Mouse (Mus musculus) liver, embryonic 14.5 days (tissue): ENCODE results near the gene Trp53tg5. TPM values are rescaled to one million over a fixed set of nuclear protein-coding genes. Genes with fewer than 3 reads are reported as not detected.

Experiments used
- ATAC-seq: fragments of 200-750 bp; cut with Nextera tagmentation; 2 replicates; pipeline ENCODE4 v1.8.0; 2017; ENCODE audit warnings: moderate number of reproducible peaks, mild to moderate bottlenecking, moderate library complexity; ENCODE audit not compliant: insufficient read depth
- DNase-seq, 3 experiments: peaks; one replicate each; pipeline ENCODE4 v3.0.0-alpha.2; 2012 to 2013; ENCODE audit warnings: low read depth in 3 of 3, low spot score in 3 of 3
- H3K27ac ChIP-seq: fragments of 300-500 bp; sonication (generic); 2 replicates; pipeline ENCODE4 v1.5.1; 2014; ENCODE audit warnings: moderate library complexity, mild to moderate bottlenecking, control low read depth, inconsistent platforms
- H3K27me3 ChIP-seq: fragments of 300-500 bp; sonication (generic); 2 replicates; pipeline ENCODE4 v1.6.1; 2014; ENCODE audit warnings: mild to moderate bottlenecking, low read length, moderate library complexity; ENCODE audit not compliant: control insufficient read depth, insufficient read depth
- H3K36me3 ChIP-seq: fragments of 300-500 bp; sonication (generic); replicated peaks from 2 replicates; pipeline ENCODE4 v1.6.1; 2014; ENCODE audit warnings: low read depth; ENCODE audit not compliant: control insufficient read depth, insufficient read depth
- H3K4me1 ChIP-seq, 2 experiments: fragments of 200-500 bp in 1 of 2; fragments of 300-500 bp in 1 of 2; sonication (generic) in 1 of 2; replicated peaks; 2 replicates each; pipeline ENCODE4 v1.6.1; 2012 to 2014; ENCODE audit warnings: antibody characterized with exemption in 1 of 2, inconsistent platforms in 1 of 2, low read length in 1 of 2; ENCODE audit not compliant: control insufficient read depth in 2 of 2, insufficient read depth in 2 of 2
- H3K4me2 ChIP-seq: fragments of 300-500 bp; sonication (generic); 2 replicates; pipeline ENCODE4 v1.6.1; 2014; ENCODE audit warnings: low read depth, mild to moderate bottlenecking, control low read depth, moderate library complexity
- H3K4me3 ChIP-seq, 2 experiments: fragments of 200-500 bp in 1 of 2; fragments of 300-500 bp in 1 of 2; sonication (generic) in 1 of 2; 2 replicates each; pipeline ENCODE4 v1.5.1; 2012 to 2014; ENCODE audit warnings: low read depth in 2 of 2, low read length in 2 of 2, mild to moderate bottlenecking in 2 of 2, control low read depth in 1 of 2, inconsistent platforms in 1 of 2, moderate library complexity in 1 of 2; ENCODE audit not compliant: insufficient read depth in 1 of 2
- H3K9ac ChIP-seq: fragments of 300-500 bp; sonication (generic); replicated peaks from 2 replicates; pipeline ENCODE4 v1.6.1; 2014; ENCODE audit warnings: mild to moderate bottlenecking, control low read depth, moderate library complexity
- H3K9me3 ChIP-seq: fragments of 300-500 bp; sonication (generic); 2 replicates; pipeline ENCODE4 v1.6.1; 2016; ENCODE audit warnings: low read length, mixed read lengths; ENCODE audit not compliant: control insufficient read depth
- CTCF ChIP-seq: IDR thresholded peaks from 2 replicates; pipeline ENCODE4 v1.5.1; 2016; ENCODE audit warnings: antibody characterized with exemption, low read depth, control low read depth
- EP300 ChIP-seq: IDR thresholded peaks from 2 replicates; pipeline ENCODE4 v1.6.1; 2016; ENCODE audit warnings: antibody characterized with exemption, low read depth
- WGBS: fragments of 180-500 bp; shearing (Covaris S2); extraction: QIAGEN DNeasy Blood & Tissue Kit; methylation state at CpG from one replicate; pipeline ENCODE4 v1.1.7; 2014; ENCODE audit not compliant: insufficient replicate concordance; 5-methylcytosine and 5-hydroxymethylcytosine counted together
- polyA plus RNA-seq, 2 experiments: library from polyadenylated mRNA; depleted of rRNA in 1 of 2; stranded (reverse) in 1 of 2; unstranded in 1 of 2; fragments of >200 nt; fragmentation: Nextera tagmentation in 1 of 2; extraction: Ambion mirVana in 1 of 2; gene quantifications; 2 replicates each; pipeline versions ENCODE4 v1.2.1 to v1.2.3; 2012 to 2014

The Trp53tg5 gene
- polyA plus RNA-seq, 2 experiments, result not detected

DNA sequence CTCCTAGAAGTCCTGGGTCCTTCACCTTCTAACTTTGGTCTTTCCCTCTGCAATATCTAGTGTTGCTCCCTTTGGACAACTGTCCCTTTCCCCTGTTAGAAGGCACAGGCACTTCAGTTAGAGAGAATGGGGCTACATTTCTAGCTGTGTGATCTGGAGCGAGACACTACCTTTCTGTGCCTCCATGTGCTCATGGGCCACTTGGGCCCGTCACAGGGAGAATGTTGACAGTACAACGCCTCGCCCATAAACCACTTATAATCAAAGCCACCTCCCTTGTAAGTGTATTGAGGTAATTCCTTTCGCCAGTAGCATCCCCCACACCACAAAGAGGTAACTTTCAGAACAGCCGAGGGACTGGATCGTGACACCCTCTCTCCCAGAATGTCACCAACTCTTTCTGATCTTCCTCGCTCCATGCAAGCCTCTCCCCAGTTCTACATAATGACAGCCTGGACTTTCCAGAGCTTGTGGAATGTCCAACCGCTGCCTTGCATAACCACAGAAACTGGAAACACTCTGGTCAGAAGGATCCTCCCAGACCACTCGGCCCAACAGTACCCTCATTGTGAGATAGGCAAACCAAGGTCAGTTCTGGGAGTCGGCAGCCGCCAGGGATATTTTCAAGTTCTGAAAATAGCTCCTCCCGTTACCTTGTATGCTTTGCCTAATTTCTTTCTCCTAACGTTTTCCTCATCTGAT lies 24.0 kb downstream of the Trp53tg5 start:
- 67% methylated on average over 14 of the region's 14 CpGs for WGBS
- Histone ChIP-seq H3K4me3 (no peak overlapping the region), H3K4me2 (no peak overlapping the region), H3K27me3 (peaks cover 3% of the 10 kb centered on the region; the same call in 1 of the 2 replicates), H3K9me3 (no peaks in the 10 kb centered on the region), H3K4me1 (peaks cover 0 to 3% of the 10 kb centered on the region in 2 experiments; a peak in 2 of 4 replicates), H3K9ac (no peak overlapping the region), H3K27ac (no peak overlapping the region), H3K36me3 (no peaks in the 10 kb centered on the region)
- DNase-seq (no peak), ATAC-seq (no peak)
- no peak for TF ChIP-seq EP300
- no peak for TF ChIP-seq CTCF

DNA sequence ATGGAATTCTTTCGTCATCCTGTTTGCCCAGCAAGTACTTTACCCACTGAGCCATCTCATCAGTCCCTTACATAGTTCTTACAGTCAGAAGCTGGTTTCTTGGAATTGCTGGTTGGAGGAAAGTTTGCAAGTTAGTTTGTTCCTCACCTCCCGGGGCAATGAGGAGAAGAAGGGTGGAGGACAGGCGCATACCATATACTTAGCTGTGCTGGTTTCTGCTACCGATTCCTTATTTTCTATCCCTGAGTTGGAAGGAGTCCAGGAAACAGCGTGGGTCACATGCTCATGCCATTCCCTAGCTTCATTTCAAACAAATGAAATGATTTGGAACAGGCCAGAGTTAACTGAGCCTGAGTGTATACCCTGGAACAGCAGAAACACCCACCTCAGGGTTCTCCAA lies 24.6 kb downstream of the Trp53tg5 start:
- Histone ChIP-seq H3K27me3 (peaks cover 6% of the 10 kb centered on the region), H3K27ac (no peak overlapping the region), H3K4me2 (no peak overlapping the region), H3K36me3 (no peaks in the 10 kb centered on the region), H3K9me3 (no peaks in the 10 kb centered on the region), H3K9ac (no peak overlapping the region), H3K4me3 (no peak overlapping the region), H3K4me1 (peaks cover 0 to under 1% of the 10 kb centered on the region in 2 experiments; a peak in 2 of 4 replicates)
- TF ChIP-seq EP300 (no peak), CTCF (no peak)
- ATAC-seq (no peak), DNase-seq (no peak)
- WGBS, result 60% methylated on average over 5 of the region's 5 CpGs

DNA sequence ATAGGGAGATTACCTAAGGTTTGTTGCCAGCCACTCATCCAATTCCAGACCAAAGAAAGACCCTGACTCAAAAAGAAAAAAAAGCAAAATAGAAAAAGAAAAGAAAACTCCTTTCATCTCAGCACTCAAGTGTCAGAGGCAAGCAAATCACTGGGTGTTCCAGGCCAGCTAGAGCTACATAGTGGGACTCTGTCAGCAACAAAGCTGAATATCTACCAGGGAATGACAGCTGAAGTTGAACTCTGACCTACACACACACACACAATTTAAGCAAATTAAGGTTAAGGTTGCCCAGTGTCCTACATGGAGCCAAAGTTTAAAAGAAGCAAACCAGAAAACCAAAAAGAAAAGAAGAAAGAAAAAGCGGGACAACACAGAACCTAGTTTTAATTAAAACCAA lies 25.4 kb downstream of the Trp53tg5 start:
- 77% methylated on average over 1 of the region's 1 CpGs for WGBS
- TF ChIP-seq EP300 (no peak), CTCF (no peak)
- no peak for DNase-seq
- Histone ChIP-seq H3K4me2 (no peak overlapping the region), H3K27ac (no peak overlapping the region), H3K9me3 (no peaks in the 10 kb centered on the region), H3K9ac (no peak overlapping the region), H3K4me3 (no peak overlapping the region), H3K4me1 (peaks cover 0 to 4% of the 10 kb centered on the region in 2 experiments; a peak in 1 of 4 replicates), H3K27me3 (peaks cover 14% of the 10 kb centered on the region), H3K36me3 (no peaks in the 10 kb centered on the region)
- no peak for ATAC-seq

DNA sequence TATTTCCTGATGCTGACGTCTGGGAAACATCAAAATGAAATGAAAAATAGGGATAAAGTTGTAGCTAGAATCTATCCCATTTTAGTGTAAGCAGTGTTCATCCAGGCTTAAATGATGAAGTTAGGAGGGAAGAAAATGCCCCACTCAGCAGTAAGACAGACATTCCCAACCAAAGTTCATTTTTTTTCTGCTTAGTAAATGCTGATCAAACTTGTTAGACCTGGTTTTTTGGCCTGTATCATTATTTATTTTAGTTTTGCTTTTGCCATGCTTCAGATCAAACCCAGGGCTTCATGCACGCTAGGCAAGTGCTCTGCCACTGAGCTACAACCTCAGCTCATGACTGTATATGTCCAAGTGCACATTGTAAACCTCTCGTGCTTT lies 27.4 kb downstream of the Trp53tg5 start:
- 41% methylated on average over 3 of the region's 3 CpGs for WGBS
- Histone ChIP-seq H3K9me3 (no peaks in the 10 kb centered on the region), H3K27ac (no peak overlapping the region), H3K9ac (no peak overlapping the region), H3K4me3 (no peak overlapping the region), H3K4me2 (no peak overlapping the region), H3K4me1 (peaks cover 0 to 4% of the 10 kb centered on the region in 2 experiments; a peak in 1 of 4 replicates), H3K36me3 (no peaks in the 10 kb centered on the region), H3K27me3 (peaks cover 30% of the 10 kb centered on the region)
- no peak for DNase-seq
- ATAC-seq, result no peak
- no peak for TF ChIP-seq EP300
- TF ChIP-seq CTCF, result no peak

DNA sequence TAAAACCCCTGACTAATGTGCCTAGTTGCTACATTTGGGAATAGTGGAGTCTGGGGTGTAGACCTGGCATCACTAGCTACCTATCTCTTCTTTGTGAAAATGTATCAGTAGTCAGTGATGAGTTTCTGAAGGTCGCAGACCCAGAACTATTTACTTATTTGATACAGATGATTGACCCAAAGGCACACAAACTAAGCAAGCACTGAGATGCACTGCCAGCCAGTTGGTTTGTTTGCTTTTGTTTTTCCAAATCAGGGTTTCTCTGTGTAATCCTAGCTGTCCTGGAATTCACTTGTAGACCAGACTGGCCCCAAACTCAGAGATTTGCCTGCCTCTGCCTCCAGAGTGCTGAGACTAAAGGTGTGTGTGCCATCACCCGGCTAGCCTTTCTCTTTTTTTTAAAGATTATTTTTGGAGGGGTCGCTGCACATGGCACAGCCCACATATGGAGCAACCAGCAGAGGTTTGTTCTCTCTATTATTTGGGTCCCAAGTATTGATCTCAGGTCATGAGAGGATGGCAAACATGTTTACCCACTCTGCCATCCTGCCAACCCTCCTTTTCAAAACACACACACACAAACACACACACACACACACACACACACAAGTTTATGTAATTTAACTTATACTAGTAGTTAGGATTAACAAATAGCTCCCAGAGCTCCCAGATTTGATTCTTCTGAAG lies 28.0 kb downstream of the Trp53tg5 start:
- Histone ChIP-seq H3K4me3 (no peak overlapping the region), H3K9me3 (no peaks in the 10 kb centered on the region), H3K9ac (no peak overlapping the region), H3K4me2 (no peak overlapping the region), H3K27me3 (peaks cover 31% of the 10 kb centered on the region), H3K36me3 (no peaks in the 10 kb centered on the region), H3K27ac (no peak overlapping the region), H3K4me1 (peaks cover 0 to 4% of the 10 kb centered on the region in 2 experiments; a peak in 1 of 4 replicates)
- DNase-seq, result no peak
- WGBS, result 51% methylated on average over 3 of the region's 3 CpGs
- no peak for ATAC-seq
- TF ChIP-seq CTCF (no peak), EP300 (no peak)
